Mouse (Mus musculus) kidney, adult 18-20 months (tissue): ENCODE data around the gene Ms4a6c.
"Not testable (repeated sequence)": the region's sequence is repeated elsewhere in the genome, so short reads cannot be mapped to it uniquely, and the experiment has no call there.

Source experiments
- DNase-seq: peaks from one replicate; pipeline ENCODE4 v3.0.0; 2021

Gene Ms4a6c

DNA sequence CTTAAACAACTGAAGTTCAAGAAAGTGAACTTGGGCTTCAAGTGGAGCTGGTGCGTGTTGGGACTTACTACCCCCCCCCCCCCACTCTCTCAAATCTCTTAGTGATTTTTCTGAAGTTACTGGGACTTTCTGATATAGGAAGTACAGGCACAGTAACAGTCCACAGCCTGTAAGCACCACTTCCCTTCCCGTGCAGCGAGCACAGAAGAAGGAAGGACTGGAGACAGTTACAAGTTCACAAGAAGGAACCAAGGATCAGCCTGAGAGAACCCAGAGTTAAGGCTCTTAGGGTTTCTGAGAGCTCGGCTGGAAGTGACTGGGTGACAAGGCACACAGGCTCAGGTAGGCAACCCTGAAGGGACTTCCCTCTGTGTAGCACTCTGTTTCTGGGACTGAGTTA is at the start of gene Ms4a6c:
Gene Ms4a6c (plus strand): TSS at position 152 of the 400 bp plus-strand sequence.
- DNase-seq, result not testable (repeated sequence)

DNA sequence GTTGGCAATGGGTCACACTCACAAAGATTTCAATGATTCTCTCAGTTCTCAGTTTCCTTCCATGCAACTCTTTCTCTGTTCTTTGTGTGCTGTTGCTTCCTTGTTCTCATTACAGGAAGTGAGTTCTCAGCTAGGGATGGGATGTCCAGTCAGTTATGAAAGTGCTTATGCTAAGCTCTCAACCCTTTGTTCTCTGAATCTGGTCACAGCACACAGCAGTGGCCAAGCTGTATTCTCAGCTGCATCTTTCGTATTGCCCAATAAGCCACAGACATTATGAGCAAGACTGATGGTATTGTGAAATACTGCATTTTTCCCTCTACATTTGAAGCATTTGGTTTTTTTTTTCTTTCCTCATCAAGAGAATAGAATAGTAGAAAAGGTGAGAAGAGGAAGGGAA is 38.0 kb upstream of the Ms4a6c start:
- DNase-seq, result not testable (repeated sequence)

DNA sequence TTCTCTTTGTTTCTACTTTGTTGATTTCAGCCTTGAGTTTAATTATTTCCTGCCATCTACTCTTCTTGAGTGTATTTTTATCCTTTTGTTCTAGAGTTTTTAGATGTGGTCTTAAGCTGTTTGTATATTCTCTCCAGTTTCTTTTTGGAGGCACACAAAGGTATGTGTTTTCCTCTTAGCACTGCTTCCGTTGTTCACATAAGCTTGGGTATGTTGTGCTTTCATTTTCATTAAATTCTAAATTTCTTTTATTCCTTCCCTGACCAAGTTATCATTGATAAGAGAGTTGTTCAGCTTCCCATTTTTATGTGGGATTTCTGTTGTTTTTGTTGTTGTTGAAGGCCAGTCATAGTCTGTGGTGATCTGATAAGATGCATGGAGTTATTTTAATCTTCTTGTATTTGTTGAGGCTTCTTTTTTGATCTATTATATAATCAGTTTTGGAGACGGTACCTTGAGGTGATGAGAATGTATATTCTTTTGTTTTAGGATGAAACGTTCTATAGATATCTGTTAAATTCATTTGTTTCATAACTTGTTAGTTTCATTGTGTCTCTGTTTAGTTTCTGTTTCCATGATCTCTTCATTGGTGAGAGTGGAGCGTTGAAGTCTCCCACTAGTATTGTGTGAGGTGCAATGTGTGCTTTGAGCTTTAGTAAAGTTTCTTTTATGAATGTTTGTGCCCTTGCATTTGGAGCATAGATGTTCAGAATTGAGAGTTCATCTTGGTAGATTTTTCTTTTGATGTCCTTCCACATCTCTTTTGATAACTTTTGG is 33.9 kb upstream of the Ms4a6c start:
- no peak for DNase-seq

DNA sequence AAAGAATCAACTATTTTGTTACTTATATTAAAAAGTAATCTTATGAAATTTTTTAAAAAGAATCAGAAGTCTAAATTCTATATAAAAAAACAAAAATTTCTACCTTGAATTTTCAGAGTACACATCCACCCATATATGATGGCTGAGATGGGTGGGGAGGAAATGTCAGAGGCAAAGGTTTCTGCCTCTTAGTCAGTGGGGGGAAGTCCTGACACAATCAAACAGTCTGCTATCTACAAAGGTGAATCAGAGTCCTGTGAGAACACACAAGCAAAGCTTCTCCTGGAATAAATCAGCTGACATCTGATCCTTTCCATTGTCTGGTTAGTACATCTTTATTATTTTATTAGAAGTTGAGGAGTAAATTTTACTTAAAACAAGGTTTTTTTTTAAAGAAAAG is 25.8 kb upstream of the Ms4a6c start, which contains the start of gene Ms4a4b:
Gene Ms4a4b (plus strand): TSS at position 216 of the 400 bp plus-strand sequence.
- DNase-seq, result no peak

GRCm38 (mm10) chr19:11443964-11444363 is 25.2 kb upstream of the Ms4a6c start:
- DNase-seq, result no peak

- DNase-seq, result no peak
Observed at GRCm38 (mm10) chr19:11447238-11447637, 21.9 kb upstream of the Ms4a6c start.

DNA sequence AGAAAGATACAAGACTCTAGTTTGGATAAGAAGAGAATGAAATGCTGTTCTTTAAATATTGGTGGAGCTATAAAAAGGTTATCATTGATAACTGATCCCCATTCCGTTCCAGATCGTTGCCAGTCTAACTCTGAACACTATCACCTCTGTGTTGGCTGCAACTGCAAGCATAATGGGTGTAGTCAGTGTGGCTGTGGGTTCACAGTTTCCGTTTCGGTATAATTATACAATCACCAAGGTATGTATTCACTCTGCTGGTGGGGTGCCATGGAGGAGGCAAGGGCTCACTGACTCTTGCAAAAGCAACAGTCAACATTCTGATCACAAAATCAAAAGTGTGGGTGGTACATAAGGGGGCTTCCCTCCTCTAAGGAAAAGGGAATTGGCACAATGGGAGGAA is 10.1 kb upstream of the Ms4a6c start:
- DNase-seq, result not testable (repeated sequence)

DNA sequence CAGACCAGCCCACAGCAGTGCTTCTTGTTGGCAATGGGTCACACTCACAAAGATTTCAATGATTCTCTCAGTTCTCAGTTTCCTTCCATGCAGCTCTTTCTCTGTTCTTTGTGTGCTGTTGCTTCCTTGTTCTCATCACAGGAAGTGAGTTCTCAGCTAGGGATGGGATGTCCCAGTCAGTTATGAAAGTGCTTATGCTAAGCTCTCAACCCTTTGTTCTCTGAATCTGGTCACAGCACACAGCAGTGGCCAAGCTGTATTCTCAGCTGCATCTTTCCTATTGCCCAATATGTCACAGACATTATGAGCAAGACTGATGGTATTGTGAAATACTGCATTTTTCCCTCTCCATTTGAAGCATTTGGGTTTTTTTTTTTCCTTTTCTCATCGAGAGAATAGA is 4.4 kb upstream of the Ms4a6c start:
- not testable (repeated sequence) for DNase-seq

GRCm38 (mm10) chr19:11466471-11466870 is 2.7 kb upstream of the Ms4a6c start:
- no peak for DNase-seq

GRCm38 (mm10) chr19:11468361-11468760 is 805 bp upstream of the Ms4a6c start:
- DNase-seq, result not testable (repeated sequence)

- DNase-seq, result no peak
Observed at GRCm38 (mm10) chr19:11479714-11480113, 10.5 kb downstream of the Ms4a6c start.

- no peak for DNase-seq
Observed at GRCm38 (mm10) chr19:11482684-11483083, 13.5 kb downstream of the Ms4a6c start.

GRCm38 (mm10) chr19:11483941-11484340 is 14.8 kb downstream of the Ms4a6c start:
- no peak for DNase-seq

DNA sequence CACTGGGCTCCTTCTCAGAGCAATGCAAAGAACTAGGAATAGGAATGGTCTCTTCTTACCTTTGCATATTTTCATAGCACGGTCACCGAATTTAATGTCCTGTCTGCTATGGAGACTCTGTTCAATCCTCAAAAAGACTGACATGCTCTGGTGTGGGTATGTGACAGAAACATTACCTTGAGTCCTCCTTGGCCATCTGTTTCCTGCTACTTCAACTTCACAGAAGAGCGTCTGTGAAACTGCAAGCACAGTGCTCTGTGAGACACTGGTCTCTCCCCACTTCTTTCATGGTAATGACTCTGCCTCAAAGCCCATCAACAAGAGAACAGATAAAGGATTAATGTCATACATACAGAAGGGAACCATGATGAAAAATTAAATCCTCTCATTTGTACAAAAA is 15.2 kb downstream of the Ms4a6c start:
- DNase-seq, result no peak

DNA sequence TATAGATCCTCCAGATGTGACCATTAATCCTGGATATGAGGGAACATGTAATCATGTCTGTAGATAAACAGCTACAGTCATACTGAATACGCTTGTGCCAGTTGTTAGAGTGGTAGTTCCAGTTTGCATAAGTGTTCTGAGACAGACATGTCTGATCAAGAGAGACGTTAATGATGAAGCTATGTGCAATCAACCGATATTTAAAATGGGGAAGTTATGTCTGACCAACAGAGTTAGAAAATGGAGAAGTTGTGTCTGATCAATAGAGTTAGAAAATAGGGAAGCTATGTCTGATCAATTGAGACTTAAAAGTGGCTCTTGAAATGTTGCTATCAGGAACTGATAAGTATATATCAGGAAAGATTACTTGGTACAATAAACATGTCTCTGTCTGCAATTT is 16.1 kb downstream of the Ms4a6c start:
- DNase-seq, result no peak

- no peak for DNase-seq
Observed at GRCm38 (mm10) chr19:11485746-11486145, 16.6 kb downstream of the Ms4a6c start, which contains the start of gene Gm8369. Gene Gm8369, plus strand, starts transcription at chr19:11485938.

DNA sequence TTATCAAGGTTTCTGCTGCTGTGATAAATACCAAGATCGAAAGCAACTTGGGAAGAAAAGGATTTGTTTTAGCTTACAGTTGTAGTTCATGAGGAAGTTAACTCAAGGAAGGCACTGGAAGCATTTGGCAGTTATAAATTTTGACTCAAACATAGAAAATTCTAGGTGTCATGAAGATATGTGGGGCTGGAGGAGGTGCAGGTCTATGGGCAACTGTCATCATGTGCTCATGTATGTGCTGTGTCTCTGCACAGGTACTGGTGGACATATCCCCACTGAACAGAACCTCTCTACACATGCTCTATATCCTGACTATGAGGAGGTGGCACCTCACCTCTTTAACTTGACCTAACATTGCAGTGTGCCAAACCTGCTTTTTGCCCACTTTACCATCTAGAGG is 17.4 kb downstream of the Ms4a6c start:
- no peak for DNase-seq

- DNase-seq, result no peak
Observed at GRCm38 (mm10) chr19:11491406-11492189, 22.4 kb downstream of the Ms4a6c start.

DNA sequence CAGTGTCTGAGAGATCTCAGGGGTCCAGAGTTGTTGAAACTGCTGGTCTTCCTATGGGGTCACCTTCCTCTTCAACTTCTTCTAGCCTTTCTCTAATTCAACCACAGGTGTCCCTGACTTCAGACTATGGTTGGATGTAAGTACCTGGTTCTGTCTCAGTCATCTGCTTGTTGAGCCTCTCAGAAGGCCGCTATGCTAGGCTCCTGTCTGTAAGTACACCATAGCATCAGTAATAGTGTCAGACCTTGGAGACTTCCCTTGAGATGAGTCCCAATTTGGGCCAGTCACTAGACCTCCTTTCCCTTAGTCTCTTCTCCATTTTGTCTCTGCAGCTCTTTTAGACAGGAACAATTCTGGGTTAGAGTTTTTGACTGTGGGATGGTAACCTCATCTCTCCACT is 23.5 kb downstream of the Ms4a6c start:
- no peak for DNase-seq

GRCm38 (mm10) chr19:11494519-11494918 is 25.4 kb downstream of the Ms4a6c start:
- no peak for DNase-seq

DNA sequence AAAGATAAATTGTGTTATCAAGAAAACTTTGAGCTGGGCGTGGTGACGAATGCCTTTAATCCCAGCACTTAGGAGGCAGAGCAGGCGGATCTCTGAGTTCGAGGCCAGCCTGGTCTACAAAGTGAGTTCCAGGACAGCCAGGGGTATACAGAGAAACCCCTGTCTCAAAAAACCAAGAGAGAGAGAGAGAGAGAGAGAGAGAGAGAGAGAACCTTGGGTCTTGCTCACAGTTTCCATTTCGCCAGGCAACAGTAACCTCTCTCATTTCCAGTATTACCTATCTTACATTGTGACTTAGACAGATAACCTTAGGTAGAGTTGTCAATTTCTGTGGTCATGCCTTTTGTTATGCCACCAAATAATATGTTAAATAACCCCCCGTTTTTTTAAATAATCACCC is 27.2 kb downstream of the Ms4a6c start:
- no peak for DNase-seq

DNA sequence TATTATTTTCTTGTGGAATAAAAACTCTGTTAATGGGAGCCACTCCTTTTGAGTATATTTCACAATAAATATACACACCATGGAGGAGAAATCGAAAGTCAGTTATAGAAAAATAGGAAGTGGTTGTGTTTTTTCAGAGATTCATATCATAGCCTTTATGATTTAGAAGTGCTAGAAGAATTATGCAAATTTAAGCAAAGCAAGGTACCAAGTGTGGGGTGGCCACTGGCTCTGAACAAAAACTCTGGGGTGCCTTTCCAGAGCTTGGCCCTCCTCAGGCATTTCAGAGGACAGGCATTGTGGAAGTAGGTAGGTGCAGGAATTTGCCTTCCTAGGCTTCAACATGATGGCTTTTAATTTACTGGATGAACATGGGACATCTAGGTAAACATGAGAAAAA is 28.1 kb downstream of the Ms4a6c start:
- DNase-seq, result not testable (repeated sequence)

GRCm38 (mm10) chr19:11500796-11501195 is 31.6 kb downstream of the Ms4a6c start:
- no peak for DNase-seq

DNA sequence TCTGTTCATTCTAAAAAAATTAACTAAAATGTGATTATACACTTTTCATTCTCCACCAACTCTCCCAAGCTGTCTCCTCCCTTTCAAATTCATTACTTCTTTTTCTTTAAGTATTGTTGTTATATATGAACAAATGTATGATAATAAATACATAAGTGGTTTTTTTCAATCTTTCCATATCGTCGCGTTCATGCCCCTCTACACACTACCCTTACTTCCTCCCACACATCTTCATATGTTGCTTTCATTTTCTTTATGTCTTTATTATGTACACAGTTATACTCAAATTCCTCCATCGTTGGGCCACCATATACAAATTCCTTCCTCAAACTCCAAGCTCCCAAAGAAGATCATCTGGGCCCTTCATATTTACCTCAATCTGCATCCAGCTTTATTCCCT is 32.2 kb downstream of the Ms4a6c start:
- no peak for DNase-seq
